Mouse (Mus musculus) kidney, postnatal 0 days (tissue): ENCODE measurements around the gene Usp29. TPM values are rescaled to one million over a fixed set of nuclear protein-coding genes. Genes with fewer than 3 reads are reported as not detected.

Source experiments
- ATAC-seq: fragments of 200-750 bp; cut with Nextera tagmentation; replicated peaks from 2 replicates; pipeline ENCODE4 v1.8.0; 2017; ENCODE audit warnings: low read depth, moderate number of reproducible peaks, moderate TSS enrichment, moderate library complexity; ENCODE audit not compliant: low FRiP score
- DNase-seq: peaks from one replicate; pipeline ENCODE4 v3.0.0-alpha.2; 2016; ENCODE audit warnings: low spot score
- H3K27ac ChIP-seq: fragments of 300-500 bp; sonication (generic); 2 replicates; pipeline ENCODE4 v1.5.1; 2014; ENCODE audit warnings: mild to moderate bottlenecking
- H3K27me3 ChIP-seq: fragments of 300-500 bp; sonication (generic); 2 replicates; pipeline ENCODE4 v1.6.1; 2014; ENCODE audit warnings: low read length, mixed read lengths; ENCODE audit not compliant: insufficient read depth
- H3K36me3 ChIP-seq: fragments of 300-500 bp; sonication (generic); 2 replicates; pipeline ENCODE4 v1.6.1; 2014; ENCODE audit warnings: low read length, mixed read lengths; ENCODE audit not compliant: insufficient read depth
- H3K4me1 ChIP-seq: fragments of 300-500 bp; sonication (generic); replicated peaks from 2 replicates; pipeline ENCODE4 v1.6.1; 2014; ENCODE audit warnings: antibody characterized with exemption, low read length, mixed read lengths; ENCODE audit not compliant: insufficient read depth
- H3K4me2 ChIP-seq: fragments of 300-500 bp; sonication (generic); 2 replicates; pipeline ENCODE4 v1.6.1; 2014; ENCODE audit warnings: mild to moderate bottlenecking, low read length, moderate library complexity, mixed read lengths
- H3K4me3 ChIP-seq: fragments of 300-500 bp; sonication (generic); replicated peaks from 2 replicates; pipeline ENCODE4 v1.5.1; 2014; ENCODE audit warnings: low read depth, low read length
- H3K9ac ChIP-seq: fragments of 300-500 bp; sonication (generic); 2 replicates; pipeline ENCODE4 v1.6.1; 2014; ENCODE audit warnings: low read depth, low read length
- H3K9me3 ChIP-seq: fragments of 300-500 bp; sonication (generic); replicated peaks from 2 replicates; pipeline ENCODE4 v1.6.1; 2016; ENCODE audit warnings: low read length, inconsistent platforms, mixed read lengths
- CTCF ChIP-seq: IDR thresholded peaks from 2 replicates; pipeline ENCODE4 v1.5.1; 2016; ENCODE audit warnings: antibody characterized with exemption, low read depth, mild to moderate bottlenecking, moderate library complexity
- WGBS: fragments of 180-500 bp; shearing (Covaris S2); extraction: QIAGEN DNeasy Blood & Tissue Kit; methylation state at CpG from one replicate; pipeline ENCODE4 v1.1.7; 2014; 5-methylcytosine and 5-hydroxymethylcytosine counted together
- polyA plus RNA-seq: library from polyadenylated mRNA; unstranded; fragments of >200 nt; fragmentation: Nextera tagmentation; extraction: Ambion mirVana; gene quantifications from 2 replicates; pipeline ENCODE4 v1.2.1, GENCODE M21; 2015

The Usp29 gene
- 1.6 and 1.7 TPM in 2 replicates for polyA plus RNA-seq

DNA sequence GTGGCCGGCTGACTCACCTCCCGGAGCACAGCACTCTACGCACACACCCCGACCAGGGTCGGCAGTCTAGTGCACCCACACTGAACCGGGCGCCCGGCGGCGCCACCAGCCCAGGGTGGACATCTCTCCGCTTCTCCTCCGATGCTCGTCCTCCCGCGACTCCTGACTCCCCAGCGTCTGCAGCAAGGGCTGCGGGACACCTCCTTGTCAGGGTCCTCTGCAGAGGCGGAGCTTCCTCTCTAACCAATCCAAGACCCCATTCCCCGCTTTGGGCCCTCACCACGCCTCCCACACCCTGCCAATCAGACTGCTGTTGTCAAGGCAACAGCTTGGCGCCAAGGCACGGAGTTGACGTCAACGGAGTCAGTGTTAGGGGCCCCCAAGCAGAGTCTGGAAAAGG lies at the start of gene Usp29, which contains the start of gene Peg3:
Gene Usp29 (plus strand): TSS at position 338 of the 400 bp plus-strand sequence.
Gene Peg3 (minus strand): TSS at position 191 of the 400 bp plus-strand sequence.
- TF ChIP-seq CTCF: peak; percentile 29; the same call in 1 of the 2 replicates
- peak; percentile 94 for DNase-seq
- Histone ChIP-seq H3K9me3 (no peaks in the 10 kb centered on the region; the same call in 1 of the 2 replicates), H3K36me3 (no peaks in the 10 kb centered on the region; the same call in 1 of the 2 replicates), H3K4me3 (peak within 1 kb of the TSS; percentile 50), H3K27me3 (no peaks in the 10 kb centered on the region), H3K4me2 (peak within 1 kb of the TSS; percentile 61), H3K27ac (peak within 1 kb of the TSS; percentile 92), H3K4me1 (no peaks in the 10 kb centered on the region), H3K9ac (peak within 1 kb of the TSS; percentile 69)
- ATAC-seq: peak; percentile 26
- WGBS: 48% methylated on average over 23 of the region's 24 CpGs

DNA sequence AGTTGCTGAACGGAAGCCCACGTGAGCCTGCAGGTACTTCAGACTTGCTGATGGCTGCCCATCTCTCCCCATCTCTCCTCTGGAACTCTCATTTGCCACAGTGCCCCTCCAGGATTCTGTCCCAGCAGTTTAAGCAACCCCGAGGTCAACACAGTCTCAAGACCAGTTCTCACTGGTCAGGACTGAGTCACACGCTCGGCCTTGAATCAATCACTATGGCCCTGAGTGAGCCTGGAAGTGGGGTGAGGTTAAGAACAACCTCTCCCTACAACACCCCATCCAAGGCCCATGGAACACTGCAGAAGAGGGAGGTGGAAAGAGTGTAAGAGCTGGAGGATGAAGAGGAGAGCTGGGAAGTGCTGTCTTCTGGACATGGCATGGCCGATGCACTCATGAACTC lies 44.9 kb upstream of the Usp29 start:
- Histone ChIP-seq H3K4me1 (no peaks in the 10 kb centered on the region), H3K36me3 (no peaks in the 10 kb centered on the region), H3K4me3 (no peak overlapping the region), H3K27me3 (no peaks in the 10 kb centered on the region), H3K9me3 (no peaks in the 10 kb centered on the region), H3K9ac (no peak overlapping the region), H3K27ac (no peak overlapping the region), H3K4me2 (no peak overlapping the region)
- TF ChIP-seq CTCF: no peak
- ATAC-seq: no peak
- 92% methylated on average over 6 of the region's 6 CpGs for WGBS
- no peak for DNase-seq

DNA sequence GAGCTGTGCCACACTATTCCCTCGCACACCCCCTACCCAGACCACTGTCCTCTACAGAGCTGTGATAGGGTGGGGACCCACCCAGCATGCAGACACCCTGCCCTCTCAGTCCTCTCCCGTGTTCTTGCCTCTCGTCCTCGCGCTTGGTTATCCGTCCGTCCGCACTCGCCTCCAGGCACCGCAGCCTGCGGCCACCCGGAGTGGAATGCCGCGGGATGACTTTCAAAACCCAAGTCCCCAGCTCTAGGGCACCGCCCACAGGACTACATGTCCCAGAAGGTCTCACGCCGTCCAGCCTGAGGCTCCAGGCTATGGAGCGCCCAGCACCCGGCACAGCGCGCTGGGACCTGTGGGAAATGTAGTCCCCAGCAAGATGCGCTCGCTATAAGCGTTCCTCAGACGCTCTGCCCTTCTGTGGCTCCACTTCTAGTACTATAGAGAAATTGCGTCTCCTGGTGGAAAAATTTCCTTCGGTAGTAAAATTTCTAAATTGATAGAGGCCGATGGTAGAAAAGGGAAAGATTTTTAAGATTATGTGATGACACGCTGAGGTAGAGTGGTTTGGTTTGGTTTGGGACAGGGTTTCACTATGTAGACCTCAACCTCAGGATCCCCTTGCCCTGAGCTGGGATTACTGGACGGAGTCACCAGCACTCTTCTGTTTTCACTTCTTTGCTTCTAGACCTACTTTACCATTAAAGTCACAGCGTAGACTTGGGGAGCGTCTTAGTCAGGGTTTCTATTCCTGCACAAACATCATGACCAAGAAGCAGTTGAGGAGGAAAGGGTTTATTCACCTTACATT lies 33.9 kb upstream of the Usp29 start, which contains the start of gene Zim1:
Gene Zim1 (minus strand): TSS at position 210 of the 805 bp plus-strand sequence.
- no peaks in the 10 kb centered on the region for H3K36me3 ChIP-seq
- no peaks in the 10 kb centered on the region for H3K9me3 ChIP-seq
- ATAC-seq (peak; percentile 100), DNase-seq (peak; percentile 96)
- H3K9ac ChIP-seq: peak within 1 kb of the TSS; percentile 41; the same call in 1 of the 2 replicates
- no peak within 1 kb of the TSS for H3K27ac ChIP-seq
- H3K4me2 ChIP-seq: peak within 1 kb of the TSS; percentile 59
- H3K4me1 ChIP-seq: no peaks in the 10 kb centered on the region
- H3K4me3 ChIP-seq: peak within 1 kb of the TSS; percentile 39
- WGBS: 10% methylated on average over 32 of the region's 32 CpGs
- peak; percentile 47 for TF ChIP-seq CTCF
- no peaks in the 10 kb centered on the region for H3K27me3 ChIP-seq

DNA sequence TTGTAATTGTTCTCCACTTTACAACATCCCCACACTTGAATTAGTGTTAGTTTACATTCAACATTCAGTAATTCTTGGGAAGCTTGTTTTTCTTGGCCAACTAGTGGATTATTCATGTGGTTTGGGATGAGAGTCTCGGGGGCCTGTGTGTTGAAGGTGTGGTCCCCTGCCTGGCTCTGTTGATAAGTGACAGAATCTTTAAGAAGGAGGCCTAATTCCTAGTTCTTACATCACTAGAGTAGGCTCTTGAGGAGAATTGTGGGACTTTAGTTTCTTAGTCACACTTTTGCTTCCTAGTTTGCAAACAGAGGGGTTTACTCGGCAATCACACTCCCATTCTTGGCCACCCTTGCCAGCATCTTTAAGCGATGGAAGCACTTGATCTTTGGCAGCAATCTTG lies 31.1 kb upstream of the Usp29 start:
- no peaks in the 10 kb centered on the region for H3K36me3 ChIP-seq
- 72% methylated on average over 3 of the region's 3 CpGs for WGBS
- TF ChIP-seq CTCF: no peak
- no peaks in the 10 kb centered on the region for H3K27me3 ChIP-seq
- H3K4me3 ChIP-seq: no peak overlapping the region
- DNase-seq: no peak
- no peak overlapping the region for H3K9ac ChIP-seq
- H3K27ac ChIP-seq: no peak overlapping the region
- no peak overlapping the region for H3K4me2 ChIP-seq
- no peaks in the 10 kb centered on the region for H3K4me1 ChIP-seq
- no peaks in the 10 kb centered on the region for H3K9me3 ChIP-seq
- no peak for ATAC-seq

GRCm38 (mm10) chr7:6707416-6708015 lies 22.9 kb upstream of the Usp29 start:
- no peak for DNase-seq
- 93% methylated on average over 23 of the region's 23 CpGs for WGBS
- no peak overlapping the region for H3K27ac ChIP-seq
- no peak overlapping the region for H3K4me3 ChIP-seq
- no peak for ATAC-seq
- no peak overlapping the region for H3K4me2 ChIP-seq
- peaks cover 22% of the 10 kb centered on the region for H3K36me3 ChIP-seq
- no peaks in the 10 kb centered on the region for H3K9me3 ChIP-seq
- no peaks in the 10 kb centered on the region for H3K27me3 ChIP-seq
- no peaks in the 10 kb centered on the region for H3K4me1 ChIP-seq
- no peak overlapping the region for H3K9ac ChIP-seq
- TF ChIP-seq CTCF: no peak

DNA sequence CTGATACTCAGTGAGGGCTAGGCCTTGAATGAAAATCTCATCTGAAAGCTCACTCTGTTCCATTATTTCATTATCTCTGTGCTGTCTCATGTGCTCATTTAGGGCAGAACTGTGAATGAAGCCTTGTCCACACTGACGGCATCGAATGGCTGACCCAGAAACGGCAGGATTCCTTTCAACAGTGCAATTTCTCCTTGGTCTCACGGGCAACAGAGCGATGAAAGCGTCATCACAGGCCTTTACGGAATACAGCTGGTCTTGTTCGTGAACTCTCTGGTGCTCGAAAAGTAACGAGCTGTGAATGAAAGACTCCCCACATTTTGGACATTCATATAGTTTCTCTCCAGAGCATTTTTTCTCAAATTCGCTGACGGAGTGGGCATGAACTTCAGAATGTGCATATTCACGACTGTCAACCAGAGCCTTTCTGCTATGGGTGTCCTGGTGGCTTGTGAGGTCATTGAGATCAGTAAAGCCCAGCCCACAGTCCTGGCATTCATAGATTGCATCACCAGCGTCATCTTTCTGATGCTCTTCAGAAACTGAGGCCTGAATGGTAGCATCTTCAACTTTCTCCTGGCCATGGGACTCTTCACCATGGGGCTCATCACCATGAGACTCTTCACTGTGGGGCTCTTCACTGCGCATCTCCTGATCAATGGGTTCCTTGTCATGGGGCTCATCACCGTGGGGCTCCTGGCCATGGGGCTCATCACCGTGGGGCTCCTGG lies 21.8 kb upstream of the Usp29 start:
- TF ChIP-seq CTCF: no peak
- no peak overlapping the region for H3K9ac ChIP-seq
- H3K4me3 ChIP-seq: no peak overlapping the region
- peak; percentile 50 for DNase-seq
- no peak overlapping the region for H3K27ac ChIP-seq
- H3K4me2 ChIP-seq: no peak overlapping the region
- no peaks in the 10 kb centered on the region for H3K27me3 ChIP-seq
- no peaks in the 10 kb centered on the region for H3K9me3 ChIP-seq
- WGBS: 63% methylated on average over 17 of the region's 17 CpGs
- H3K4me1 ChIP-seq: no peaks in the 10 kb centered on the region
- peaks cover 22% of the 10 kb centered on the region for H3K36me3 ChIP-seq
- ATAC-seq: no peak
